Mouse (Mus musculus): Measurements from ENCODE around the gene Pmpca. TPM values are rescaled to one million over a fixed set of nuclear protein-coding genes. Genes with fewer than 3 reads are reported as not detected.

The Pmpca gene
- 102 TPM in 2 replicates for polyA plus RNA-seq (2012; rRNA removed)

DNA sequence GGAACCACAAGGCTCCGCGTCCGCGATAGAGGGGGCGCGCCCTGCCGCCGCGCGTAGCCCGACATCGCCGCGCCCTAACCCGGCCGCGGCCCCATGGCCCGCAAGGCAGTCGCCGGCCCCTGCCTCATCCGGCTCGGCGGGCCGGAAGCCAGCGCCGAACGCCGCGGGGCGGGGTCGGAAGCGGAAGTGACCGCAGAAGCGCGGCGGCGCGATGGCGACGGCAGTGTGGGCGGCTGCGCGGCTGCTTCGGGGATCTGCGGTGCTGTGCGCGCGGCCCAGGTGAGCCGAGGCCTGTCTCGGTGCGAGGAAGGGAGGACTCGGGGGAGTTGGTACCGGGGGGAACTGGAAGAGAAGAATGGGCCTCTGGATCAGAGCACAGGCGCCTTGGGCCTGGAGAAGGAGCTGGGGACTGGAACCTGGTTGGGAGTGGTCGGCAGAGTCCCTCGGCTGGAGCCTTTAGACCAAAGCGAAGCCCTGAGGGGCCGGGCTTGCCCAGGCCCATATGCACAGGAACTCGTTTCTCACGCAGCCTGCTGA lies at the start of gene Pmpca, which contains the start of gene Entr1:
Gene Pmpca, plus strand, starts transcription at position 186 of the 537 bp plus-strand sequence.
Gene Entr1, minus strand, starts transcription at position 163 of the 537 bp plus-strand sequence.
- TF ChIP-seq POLR2A (IDR thresholded peaks at IDR 0.05; ENCODE audit: extremely low read depth, insufficient read depth, low read length): peak; percentile 65; the same call in 1 of the 2 replicates
- TF ChIP-seq CTCF (IDR thresholded peaks at IDR 0.05; ENCODE audit: extremely low read depth, insufficient read depth, low read length): no peak
- peak within 1 kb of the TSS; percentile 48 for H3K27ac ChIP-seq (ENCODE audit: insufficient read depth, low read length)
- peaks cover 7% of the 10 kb centered on the region; the same call in 1 of the 2 replicates for H3K4me1 ChIP-seq (ENCODE audit: control insufficient read depth, insufficient read depth, low read length)

GRCm38 (mm10) chr2:26341510-26341981 lies 47.6 kb upstream of the Pmpca start:
- Histone ChIP-seq H3K4me1 (ENCODE audit: control insufficient read depth, insufficient read depth, low read length) (peaks cover 11% of the 10 kb centered on the region), H3K27ac (ENCODE audit: insufficient read depth, low read length) (peak overlapping the region; percentile 68), H3K4me3 (ENCODE audit: insufficient read depth, low read length) (no peak overlapping the region)
- no peak for TF ChIP-seq CTCF (IDR thresholded peaks at IDR 0.05; ENCODE audit: extremely low read depth, insufficient read depth, low read length)
- no peak for TF ChIP-seq POLR2A (IDR thresholded peaks at IDR 0.05; ENCODE audit: extremely low read depth, insufficient read depth, low read length)

More for the DNA sequence above, at the start of gene Pmpca, which contains the start of gene Entr1:
- H3K4me3 ChIP-seq (ENCODE audit: insufficient read depth, low read length): peak within 1 kb of the TSS; percentile 96

DNA sequence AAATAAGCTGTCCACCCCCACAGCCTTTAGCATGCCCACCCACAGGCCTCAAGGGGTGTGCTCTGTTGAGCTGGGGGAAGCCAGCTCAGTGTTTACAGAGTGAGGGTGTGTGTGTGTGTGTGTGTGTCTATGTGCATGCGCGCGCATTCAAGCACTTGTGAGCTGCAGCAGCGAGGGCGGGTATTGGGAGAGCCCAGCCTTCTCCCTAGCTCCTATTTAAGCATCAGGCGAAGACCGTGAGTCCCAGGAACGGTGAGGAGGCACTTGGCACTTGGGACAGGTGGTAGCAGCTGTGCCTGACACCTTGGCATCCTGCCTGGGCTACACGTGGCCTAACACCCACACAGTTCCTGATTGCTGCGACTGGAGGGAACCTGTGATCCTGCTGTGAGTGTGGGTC lies 47.1 kb upstream of the Pmpca start:
- Histone ChIP-seq H3K27ac (ENCODE audit: insufficient read depth, low read length) (peak overlapping the region; percentile 68), H3K4me3 (ENCODE audit: insufficient read depth, low read length) (no peak overlapping the region), H3K4me1 (ENCODE audit: control insufficient read depth, insufficient read depth, low read length) (peaks cover 11% of the 10 kb centered on the region)
- TF ChIP-seq CTCF (IDR thresholded peaks at IDR 0.05; ENCODE audit: extremely low read depth, insufficient read depth, low read length) (no peak), POLR2A (IDR thresholded peaks at IDR 0.05; ENCODE audit: extremely low read depth, insufficient read depth, low read length) (0 out of 2 replicates have a peak, but pooled peaks have one; percentile 22)

- peaks cover 11% of the 10 kb centered on the region for H3K4me1 ChIP-seq (ENCODE audit: control insufficient read depth, insufficient read depth, low read length)
- H3K27ac ChIP-seq (ENCODE audit: insufficient read depth, low read length): no peak overlapping the region
- no peak overlapping the region for H3K4me3 ChIP-seq (ENCODE audit: insufficient read depth, low read length)
- TF ChIP-seq POLR2A (IDR thresholded peaks at IDR 0.05; ENCODE audit: extremely low read depth, insufficient read depth, low read length): no peak
- TF ChIP-seq CTCF (IDR thresholded peaks at IDR 0.05; ENCODE audit: extremely low read depth, insufficient read depth, low read length): no peak
These were observed 46.3 kb upstream of the Pmpca start for GRCm38 (mm10) chr2:26342609-26343490.

GRCm38 (mm10) chr2:26348241-26348640 lies 40.9 kb upstream of the Pmpca start:
- TF ChIP-seq CTCF (IDR thresholded peaks at IDR 0.05; ENCODE audit: extremely low read depth, insufficient read depth, low read length) (no peak), POLR2A (IDR thresholded peaks at IDR 0.05; ENCODE audit: extremely low read depth, insufficient read depth, low read length) (no peak)
- no peak overlapping the region for H3K4me3 ChIP-seq (ENCODE audit: insufficient read depth, low read length)
- peaks cover 6% of the 10 kb centered on the region; the same call in 1 of the 2 replicates for H3K4me1 ChIP-seq (ENCODE audit: control insufficient read depth, insufficient read depth, low read length)
- no peak overlapping the region for H3K27ac ChIP-seq (ENCODE audit: insufficient read depth, low read length)

GRCm38 (mm10) chr2:26351358-26352290 lies 37.5 kb upstream of the Pmpca start, which contains the start of gene Dnlz:
TSS of gene Dnlz (minus strand) at chr2:26352110.
- H3K27ac ChIP-seq (ENCODE audit: insufficient read depth, low read length): peak within 1 kb of the TSS; percentile 70
- peak within 1 kb of the TSS; percentile 69 for H3K4me3 ChIP-seq (ENCODE audit: insufficient read depth, low read length)
- peak; percentile 52 for TF ChIP-seq POLR2A (IDR thresholded peaks at IDR 0.05; ENCODE audit: extremely low read depth, insufficient read depth, low read length)
- peak; percentile 60 for TF ChIP-seq CTCF (IDR thresholded peaks at IDR 0.05; ENCODE audit: extremely low read depth, insufficient read depth, low read length)
- H3K4me1 ChIP-seq (ENCODE audit: control insufficient read depth, insufficient read depth, low read length): peaks cover 8% of the 10 kb centered on the region; the same call in 1 of the 2 replicates

DNA sequence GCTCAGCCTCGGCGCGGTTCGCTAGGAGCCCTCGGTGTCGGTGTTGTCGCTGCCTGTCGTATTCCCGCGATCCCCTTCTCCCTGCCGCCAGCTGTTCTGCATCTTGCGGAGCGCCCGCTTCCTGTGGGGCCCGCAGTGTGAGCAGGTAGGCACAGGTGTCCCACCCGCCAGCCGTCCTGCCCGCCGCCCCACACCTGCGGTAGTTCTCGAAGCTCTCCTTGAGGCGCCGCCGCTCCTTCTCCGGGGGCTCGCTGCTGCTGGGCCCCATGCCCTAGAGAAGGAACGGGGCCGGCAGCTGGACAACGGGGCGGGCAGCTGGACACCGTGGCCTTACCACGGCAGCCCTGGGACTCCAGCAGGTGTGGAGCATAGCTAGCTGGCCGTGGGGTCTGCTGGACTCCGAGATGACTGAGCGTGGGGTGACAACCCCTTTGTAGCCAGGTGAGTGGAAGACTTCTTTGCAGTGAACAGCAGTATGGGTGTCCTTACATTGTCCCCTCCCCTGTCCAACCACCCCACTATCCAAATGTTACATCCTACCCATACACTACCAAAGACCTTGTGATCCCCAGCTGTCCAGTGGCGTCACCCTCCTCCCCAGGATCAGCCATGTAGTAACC lies 36.7 kb upstream of the Pmpca start:
- H3K4me1 ChIP-seq (ENCODE audit: control insufficient read depth, insufficient read depth, low read length): peaks cover 8% of the 10 kb centered on the region; the same call in 1 of the 2 replicates
- H3K4me3 ChIP-seq (ENCODE audit: insufficient read depth, low read length): peak overlapping the region; percentile 69
- H3K27ac ChIP-seq (ENCODE audit: insufficient read depth, low read length): peak overlapping the region; percentile 54
- no peak for TF ChIP-seq POLR2A (IDR thresholded peaks at IDR 0.05; ENCODE audit: extremely low read depth, insufficient read depth, low read length)
- TF ChIP-seq CTCF (IDR thresholded peaks at IDR 0.05; ENCODE audit: extremely low read depth, insufficient read depth, low read length): no peak
